Mouse (Mus musculus): ENCODE data around the gene 4930558K02Rik.

The 4930558K02Rik gene

GRCm38 (mm10) chr1:161979536-161979935 is at the start of gene 4930558K02Rik:
TSS of gene 4930558K02Rik (minus strand) at chr1:161979636.
- no peak for DNase-seq

- DNase-seq = no peak
These were observed 44.3 kb upstream of the 4930558K02Rik start for GRCm38 (mm10) chr1:162023681-162024270.

- no peak for DNase-seq
These were observed 41.3 kb upstream of the 4930558K02Rik start for GRCm38 (mm10) chr1:162020766-162021165.

GRCm38 (mm10) chr1:162020303-162020731 is 40.9 kb upstream of the 4930558K02Rik start:
- no peak for DNase-seq

- DNase-seq = no peak
These were observed 39.2 kb upstream of the 4930558K02Rik start for GRCm38 (mm10) chr1:162018601-162018977.

GRCm38 (mm10) chr1:162017975-162018600 is 38.7 kb upstream of the 4930558K02Rik start:
- DNase-seq = no peak

- no peak for DNase-seq
These were observed 37.5 kb upstream of the 4930558K02Rik start for GRCm38 (mm10) chr1:162016982-162017381.

- no peak for DNase-seq
These were observed 35.9 kb upstream of the 4930558K02Rik start for GRCm38 (mm10) chr1:162015247-162015862.

- no peak for DNase-seq
These were observed 34.1 kb upstream of the 4930558K02Rik start for GRCm38 (mm10) chr1:162013561-162013960.

- no peak for DNase-seq
These were observed 32.2 kb upstream of the 4930558K02Rik start for GRCm38 (mm10) chr1:162011523-162012245.

GRCm38 (mm10) chr1:162009086-162009485 is 29.6 kb upstream of the 4930558K02Rik start:
- DNase-seq = no peak

- no peak for DNase-seq
These were observed 29.2 kb upstream of the 4930558K02Rik start for GRCm38 (mm10) chr1:162008631-162009067.

GRCm38 (mm10) chr1:162008208-162008607 is 28.8 kb upstream of the 4930558K02Rik start:
- no peak for DNase-seq

- DNase-seq = no peak
These were observed 26.7 kb upstream of the 4930558K02Rik start for GRCm38 (mm10) chr1:162006109-162006508.

GRCm38 (mm10) chr1:162004821-162005770 is 25.7 kb upstream of the 4930558K02Rik start:
- no peak for DNase-seq

- DNase-seq = no peak
These were observed 25.0 kb upstream of the 4930558K02Rik start for GRCm38 (mm10) chr1:162004518-162004780.

GRCm38 (mm10) chr1:162003729-162004517 is 24.5 kb upstream of the 4930558K02Rik start:
- DNase-seq = no peak

GRCm38 (mm10) chr1:162001328-162001727 is 21.9 kb upstream of the 4930558K02Rik start:
- DNase-seq = peak; percentile 71

- DNase-seq = peak; percentile 58
These were observed 20.5 kb upstream of the 4930558K02Rik start for GRCm38 (mm10) chr1:161999882-162000371.

- DNase-seq = no peak
These were observed 19.9 kb upstream of the 4930558K02Rik start for GRCm38 (mm10) chr1:161999338-161999737.

- no peak for DNase-seq
These were observed 19.3 kb upstream of the 4930558K02Rik start for GRCm38 (mm10) chr1:161998781-161999180.
